Mouse (Mus musculus) limb, embryonic 12.5 days (tissue): ENCODE data around the gene Gm10428. TPM values are rescaled to one million over a fixed set of nuclear protein-coding genes. Genes with fewer than 3 reads are reported as not detected.
A peak's percentile ranks its signal among the peaks of the same experiment; 100 is the strongest.

Experiments used
- ATAC-seq: fragments of 200-750 bp; cut with Nextera tagmentation; 2 replicates; pipeline ENCODE4 v1.8.0; 2017; ENCODE audit warnings: low read depth, moderate TSS enrichment; ENCODE audit not compliant: insufficient number of reproducible peaks, insufficient read depth, low FRiP score, low TSS enrichment
- H3K27ac ChIP-seq: fragments of 300-500 bp; sonication (generic); 2 replicates; pipeline ENCODE4 v1.5.1; 2016; ENCODE audit warnings: mild to moderate bottlenecking, moderate library complexity
- H3K27me3 ChIP-seq: fragments of 300-500 bp; sonication (generic); 2 replicates; pipeline ENCODE4 v1.6.1; 2016; ENCODE audit warnings: mild to moderate bottlenecking, moderate library complexity
- H3K36me3 ChIP-seq: fragments of 300-500 bp; sonication (generic); 2 replicates; pipeline ENCODE4 v1.6.1; 2016; ENCODE audit warnings: mild to moderate bottlenecking, moderate library complexity
- H3K4me1 ChIP-seq: fragments of 300-500 bp; sonication (generic); replicated peaks from 2 replicates; pipeline ENCODE4 v1.6.1; 2016
- H3K4me2 ChIP-seq: fragments of 300-500 bp; sonication (generic); 2 replicates; pipeline ENCODE4 v1.6.1; 2016; ENCODE audit warnings: mild to moderate bottlenecking, moderate library complexity
- H3K4me3 ChIP-seq: fragments of 300-500 bp; sonication (generic); replicated peaks from 2 replicates; pipeline ENCODE4 v1.5.1; 2016; ENCODE audit warnings: mild to moderate bottlenecking
- H3K9ac ChIP-seq: fragments of 300-500 bp; sonication (generic); replicated peaks from 2 replicates; pipeline ENCODE4 v1.6.1; 2016; ENCODE audit warnings: mild to moderate bottlenecking, moderate library complexity
- H3K9me3 ChIP-seq: fragments of 300-500 bp; sonication (generic); 2 replicates; pipeline ENCODE4 v1.6.1; 2016; ENCODE audit warnings: mild to moderate bottlenecking, moderate library complexity
- WGBS: fragments of 180-500 bp; shearing (Covaris S2); methylation state at CpG from one replicate; pipeline ENCODE4 v1.1.7; 2016; 5-methylcytosine and 5-hydroxymethylcytosine counted together
- polyA plus RNA-seq: library from polyadenylated mRNA; unstranded; fragments of >200 nt; fragmentation: Nextera tagmentation; extraction: Ambion mirVana; gene quantifications from 2 replicates; pipeline ENCODE4 v1.2.1, GENCODE M21; 2016

The Gm10428 gene
- not detected in 2 replicates for polyA plus RNA-seq

DNA sequence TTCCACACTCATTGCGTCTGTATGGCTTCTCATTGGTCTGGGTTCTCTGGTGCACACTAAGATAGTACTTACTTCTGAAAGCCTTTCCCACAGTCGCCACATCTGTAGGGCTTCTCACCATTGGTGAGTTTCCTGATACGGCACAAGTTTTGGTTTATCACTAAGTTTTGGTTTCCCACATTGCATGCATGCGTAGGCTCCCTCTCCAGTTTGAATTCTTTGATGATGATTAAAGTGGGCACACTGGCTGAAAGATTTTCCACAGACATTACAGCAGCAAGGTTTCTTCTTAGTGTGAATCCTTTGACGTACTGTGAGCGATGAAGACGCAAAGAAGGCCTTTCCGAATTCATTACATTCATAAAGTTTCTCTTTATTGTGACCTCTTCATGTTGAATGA is at the start of gene Gm10428:
TSS of gene Gm10428 (plus strand) at position 321 of the 400 bp plus-strand sequence.
- no peak within 1 kb of the TSS for H3K27ac ChIP-seq
- no peaks in the 10 kb centered on the region for H3K36me3 ChIP-seq
- 89% methylated on average over 8 of the region's 8 CpGs for WGBS
- no peak within 1 kb of the TSS for H3K4me3 ChIP-seq
- no peak for ATAC-seq
- H3K4me2 ChIP-seq, result no peak within 1 kb of the TSS
- peaks cover 38% of the 10 kb centered on the region for H3K27me3 ChIP-seq
- H3K9me3 ChIP-seq, result no peaks in the 10 kb centered on the region
- peaks cover 6% of the 10 kb centered on the region for H3K4me1 ChIP-seq
- no peak within 1 kb of the TSS for H3K9ac ChIP-seq

GRCm38 (mm10) chr11:62706141-62706540 is 46.8 kb upstream of the Gm10428 start:
- H3K4me3 ChIP-seq, result no peak overlapping the region
- WGBS, result 89% methylated on average over 2 of the region's 2 CpGs
- ATAC-seq, result no peak
- H3K27ac ChIP-seq, result no peak overlapping the region
- H3K27me3 ChIP-seq, result no peaks in the 10 kb centered on the region
- no peak overlapping the region for H3K9ac ChIP-seq
- H3K4me1 ChIP-seq, result no peaks in the 10 kb centered on the region
- H3K36me3 ChIP-seq, result peaks cover 14% of the 10 kb centered on the region
- H3K9me3 ChIP-seq, result no peaks in the 10 kb centered on the region
- H3K4me2 ChIP-seq, result no peak overlapping the region

GRCm38 (mm10) chr11:62708252-62708651 is 44.6 kb upstream of the Gm10428 start:
- no peak for ATAC-seq
- Histone ChIP-seq H3K4me3 (no peak overlapping the region), H3K4me1 (no peaks in the 10 kb centered on the region), H3K9me3 (no peaks in the 10 kb centered on the region), H3K4me2 (no peak overlapping the region), H3K36me3 (peaks cover 32% of the 10 kb centered on the region), H3K27me3 (no peaks in the 10 kb centered on the region), H3K27ac (peak overlapping the region; percentile 59), H3K9ac (no peak overlapping the region)
- WGBS, result 72% methylated on average over 7 of the region's 7 CpGs

DNA sequence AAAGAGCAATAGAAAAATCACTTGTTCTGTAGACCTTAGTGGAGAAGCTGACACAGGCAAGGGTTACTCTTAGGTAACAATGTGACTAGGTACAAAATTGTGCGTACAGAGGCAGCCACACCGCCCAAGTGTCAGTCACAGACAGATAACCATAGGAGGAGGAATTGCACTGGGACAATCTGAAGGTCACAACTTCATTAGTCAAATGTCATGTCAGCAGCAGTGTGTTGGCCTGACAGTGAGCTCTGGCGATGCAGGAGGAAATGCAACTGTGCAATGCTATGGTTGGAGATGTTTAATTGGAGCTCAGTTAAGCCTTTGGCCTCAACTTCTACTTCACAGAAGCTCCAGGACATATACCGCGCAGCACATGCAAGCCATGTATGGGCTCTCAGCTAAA is 42.2 kb upstream of the Gm10428 start:
- no peaks in the 10 kb centered on the region for H3K9me3 ChIP-seq
- peaks cover 54% of the 10 kb centered on the region for H3K36me3 ChIP-seq
- H3K27me3 ChIP-seq, result no peaks in the 10 kb centered on the region
- 93% methylated on average over 5 of the region's 5 CpGs for WGBS
- no peak overlapping the region for H3K27ac ChIP-seq
- ATAC-seq, result no peak
- no peak overlapping the region for H3K4me2 ChIP-seq
- H3K9ac ChIP-seq, result no peak overlapping the region
- no peak overlapping the region for H3K4me3 ChIP-seq
- H3K4me1 ChIP-seq, result no peaks in the 10 kb centered on the region

- H3K9ac ChIP-seq, result no peak overlapping the region
- no peak for ATAC-seq
- H3K4me1 ChIP-seq, result peaks cover 8% of the 10 kb centered on the region
- no peaks in the 10 kb centered on the region for H3K9me3 ChIP-seq
- 92% methylated on average over 8 of the region's 8 CpGs for WGBS
- no peaks in the 10 kb centered on the region for H3K27me3 ChIP-seq
- no peak overlapping the region for H3K4me3 ChIP-seq
- no peak overlapping the region for H3K27ac ChIP-seq
- H3K4me2 ChIP-seq, result no peak overlapping the region
- H3K36me3 ChIP-seq, result peaks cover 55% of the 10 kb centered on the region
These were observed 24.6 kb upstream of the Gm10428 start for GRCm38 (mm10) chr11:62728276-62728675.

GRCm38 (mm10) chr11:62731311-62732021 is 21.4 kb upstream of the Gm10428 start, which contains the start of gene Zfp287:
Zfp287 (minus strand) TSS chr11:62731905.
- H3K4me2 ChIP-seq, result peak within 1 kb of the TSS; percentile 70
- ATAC-seq, result peak; percentile 95
- H3K36me3 ChIP-seq, result peaks cover 25% of the 10 kb centered on the region
- peak within 1 kb of the TSS; percentile 88 for H3K9ac ChIP-seq
- H3K4me1 ChIP-seq, result peaks cover 8% of the 10 kb centered on the region
- no peaks in the 10 kb centered on the region for H3K9me3 ChIP-seq
- WGBS, result under 1% methylated on average over 48 of the region's 48 CpGs
- H3K4me3 ChIP-seq, result peak within 1 kb of the TSS; percentile 71
- H3K27me3 ChIP-seq, result peaks cover 4% of the 10 kb centered on the region
- H3K27ac ChIP-seq, result peak within 1 kb of the TSS; percentile 66

DNA sequence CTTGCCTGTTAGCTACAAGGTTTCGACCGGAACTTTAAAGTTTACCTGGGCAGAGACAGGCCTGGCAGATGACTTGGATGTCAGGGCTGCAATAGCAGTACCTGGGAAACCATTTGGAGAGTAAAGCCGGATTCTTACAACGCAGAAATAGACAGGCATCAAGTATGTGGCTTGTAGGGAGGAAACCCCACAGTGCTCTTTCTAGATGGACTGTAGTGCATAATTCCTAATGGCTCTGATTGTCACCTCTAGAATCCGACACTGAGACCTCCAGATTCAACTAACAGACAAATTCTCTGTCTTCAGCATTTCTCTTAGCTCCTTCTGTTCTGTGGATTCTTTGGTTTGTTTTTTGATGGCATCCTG is 20.9 kb upstream of the Gm10428 start:
- Histone ChIP-seq H3K27me3 (peaks cover 4% of the 10 kb centered on the region), H3K9ac (no peak overlapping the region), H3K27ac (no peak overlapping the region), H3K4me2 (peak overlapping the region; percentile 70), H3K4me3 (peak overlapping the region; percentile 71), H3K9me3 (no peaks in the 10 kb centered on the region), H3K4me1 (peaks cover 8% of the 10 kb centered on the region), H3K36me3 (peaks cover 24% of the 10 kb centered on the region)
- no peak for ATAC-seq
- WGBS, result 13% methylated on average over 5 of the region's 5 CpGs

DNA sequence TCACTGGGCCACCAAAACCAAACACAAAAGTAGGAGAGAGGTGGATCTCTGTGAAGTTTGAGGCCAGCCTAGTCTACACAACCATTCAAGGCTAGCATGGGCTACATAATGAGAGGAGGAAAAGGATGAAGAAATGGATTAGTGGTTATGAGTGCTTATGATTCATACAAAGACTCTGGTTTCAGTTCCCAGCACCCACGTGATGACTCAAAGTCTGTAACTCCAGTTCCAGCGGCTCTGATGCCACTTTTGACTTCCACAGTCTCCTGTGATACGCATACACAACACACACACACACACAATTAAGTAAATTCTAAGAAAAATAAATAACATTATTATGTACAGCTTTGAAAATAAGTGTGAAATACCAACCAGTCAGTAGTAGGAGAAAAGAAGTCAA is 20.2 kb upstream of the Gm10428 start:
- 86% methylated on average over 3 of the region's 3 CpGs for WGBS
- H3K4me3 ChIP-seq, result no peak overlapping the region
- no peak overlapping the region for H3K27ac ChIP-seq
- H3K9ac ChIP-seq, result no peak overlapping the region
- ATAC-seq, result no peak
- H3K36me3 ChIP-seq, result peaks cover 18% of the 10 kb centered on the region
- no peaks in the 10 kb centered on the region for H3K9me3 ChIP-seq
- H3K27me3 ChIP-seq, result peaks cover 4% of the 10 kb centered on the region
- H3K4me1 ChIP-seq, result peaks cover 8% of the 10 kb centered on the region
- no peak overlapping the region for H3K4me2 ChIP-seq

GRCm38 (mm10) chr11:62741186-62741585 is 11.7 kb upstream of the Gm10428 start:
- H3K4me2 ChIP-seq, result no peak overlapping the region

DNA sequence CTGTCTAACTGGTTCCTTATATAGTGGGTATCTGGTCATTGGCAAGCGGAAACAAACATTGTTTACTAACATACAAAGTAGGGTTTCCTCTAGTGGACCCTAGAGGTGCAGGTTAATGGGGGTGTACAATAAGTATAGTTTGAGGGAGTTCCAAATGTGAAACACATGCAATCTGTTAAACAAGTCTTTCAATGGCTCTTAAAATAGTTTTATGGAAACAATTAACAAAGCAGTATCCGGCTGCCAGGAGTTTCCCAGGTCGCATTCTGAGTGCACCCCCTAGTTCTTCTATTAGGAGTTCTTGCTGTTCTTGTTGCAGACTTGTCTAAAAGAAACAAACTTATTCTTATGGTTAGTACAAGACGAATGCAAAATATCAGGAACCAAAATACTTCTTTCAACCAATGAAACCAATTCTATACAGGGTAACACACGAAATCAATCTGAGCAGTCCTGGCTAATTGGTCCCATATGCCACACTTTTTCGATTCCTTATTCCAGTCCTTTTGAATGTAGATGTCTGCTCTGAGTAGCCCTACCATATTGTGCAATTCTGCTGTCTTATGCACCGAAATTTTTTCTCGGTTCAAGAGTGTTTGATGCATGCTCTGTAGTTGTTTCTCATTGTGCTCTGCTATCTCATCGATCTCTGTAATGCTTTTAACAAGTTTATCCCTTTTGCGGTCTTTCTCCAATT is 10.5 kb upstream of the Gm10428 start:
- Histone ChIP-seq H3K4me2 (peak overlapping the region; percentile 17; the same call in 1 of the 2 replicates), H3K36me3 (no peaks in the 10 kb centered on the region), H3K4me3 (no peak overlapping the region), H3K27ac (peak overlapping the region; percentile 47; the same call in 1 of the 2 replicates), H3K4me1 (peaks cover 24% of the 10 kb centered on the region), H3K9me3 (no peaks in the 10 kb centered on the region), H3K9ac (no peak overlapping the region), H3K27me3 (peaks cover 14% of the 10 kb centered on the region)
- peak; percentile 50; the same call in 1 of the 2 replicates for ATAC-seq
- WGBS, result 27% methylated on average over 10 of the region's 10 CpGs

More at GRCm38 (mm10) chr11:62741186-62741585, 11.7 kb upstream of the Gm10428 start:
- peaks cover 24% of the 10 kb centered on the region for H3K4me1 ChIP-seq
- no peak for ATAC-seq
- H3K36me3 ChIP-seq, result no peaks in the 10 kb centered on the region
- H3K9ac ChIP-seq, result no peak overlapping the region
- 92% methylated on average over 2 of the region's 2 CpGs for WGBS
- H3K9me3 ChIP-seq, result no peaks in the 10 kb centered on the region
- H3K4me3 ChIP-seq, result no peak overlapping the region
- 0 out of 2 replicates have a peak, but pooled peaks cover 5% of the 10 kb centered on the region for H3K27me3 ChIP-seq
- no peak overlapping the region for H3K27ac ChIP-seq

DNA sequence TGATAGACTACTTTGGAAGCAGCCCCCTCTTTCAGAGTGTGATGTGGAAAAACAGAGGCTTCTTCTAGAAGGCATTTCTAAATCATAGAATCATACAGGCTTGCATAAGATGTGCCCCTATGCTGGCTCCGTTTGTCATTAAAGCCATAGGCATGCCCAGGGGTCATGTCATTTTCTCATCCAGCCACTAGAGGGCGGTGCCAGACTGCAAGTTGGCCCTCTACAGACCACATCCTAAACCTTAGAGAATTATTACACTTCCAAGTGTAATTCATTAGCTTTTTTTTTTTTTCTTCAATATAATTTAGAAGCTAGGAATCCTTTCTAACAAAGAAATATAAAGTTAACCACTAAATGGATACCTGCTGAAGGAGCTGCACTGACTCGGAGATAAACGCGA is 8.8 kb upstream of the Gm10428 start:
- peaks cover 24% of the 10 kb centered on the region for H3K4me1 ChIP-seq
- H3K9ac ChIP-seq, result no peak overlapping the region
- no peak overlapping the region for H3K4me2 ChIP-seq
- H3K36me3 ChIP-seq, result no peaks in the 10 kb centered on the region
- 49% methylated on average over 5 of the region's 5 CpGs for WGBS
- H3K27ac ChIP-seq, result no peak overlapping the region
- no peak for ATAC-seq
- peaks cover 25% of the 10 kb centered on the region for H3K27me3 ChIP-seq
- no peak overlapping the region for H3K4me3 ChIP-seq
- H3K9me3 ChIP-seq, result no peaks in the 10 kb centered on the region
